Mouse (Mus musculus): ENCODE measurements around the gene Palmd. TPM values are rescaled to one million over a fixed set of nuclear protein-coding genes. Genes with fewer than 3 reads are reported as not detected.

Palmd gene
- 4.9 and 7.2 TPM in 2 replicates for polyA plus RNA-seq (2014; fragmentation: Nextera tagmentation; extraction: Ambion mirVana)

GRCm38 (mm10) chr3:116968540-116968997 lies at the start of gene Palmd:
Gene Palmd (minus strand): TSS chr3:116968987.
- H3K9ac ChIP-seq, result peak within 1 kb of the TSS; percentile 46

DNA sequence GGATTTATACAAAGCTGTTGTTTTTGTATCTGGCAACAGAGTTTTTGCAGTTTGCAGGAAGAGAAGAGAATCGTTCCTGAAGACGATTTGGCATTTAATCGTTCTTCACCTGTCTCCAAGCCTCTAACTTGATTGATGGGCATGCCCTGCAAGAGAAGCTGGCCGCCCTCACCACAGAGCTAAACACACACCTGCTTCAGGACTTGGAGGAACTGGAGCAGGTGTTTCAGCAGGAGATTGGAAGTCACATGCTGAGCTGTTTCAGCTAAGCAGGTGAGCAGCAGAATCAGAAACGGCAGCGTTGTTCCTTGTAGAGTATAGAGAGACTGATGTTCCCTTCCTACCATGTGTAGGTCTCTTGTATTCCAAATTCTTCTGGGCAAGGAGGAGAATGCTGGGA lies 41.4 kb upstream of the Palmd start:
- DNase-seq, result no peak
- H3K27ac ChIP-seq (ENCODE audit: low read depth), result no peak overlapping the region
- ATAC-seq (ENCODE audit: insufficient read depth), result no peak

More at GRCm38 (mm10) chr3:116968540-116968997, at the start of gene Palmd:
- TF ChIP-seq CTCF (IDR thresholded peaks at IDR 0.05; ENCODE audit: low read depth), result no peak
- H3K9me3 ChIP-seq (ENCODE audit: low read depth, low read length), result no peaks in the 10 kb centered on the region
- H3K4me2 ChIP-seq, result peak within 1 kb of the TSS; percentile 71
- H3K4me1 ChIP-seq (ENCODE audit: insufficient read depth), result 0 out of 2 replicates have a peak, but pooled peaks cover 5% of the 10 kb centered on the region
- DNase-seq (peak; percentile 68), ATAC-seq (ENCODE audit: insufficient read depth) (peak; percentile 80)
- H3K27ac ChIP-seq (ENCODE audit: low read depth), result 0 out of 2 replicates have a peak within 1 kb of the TSS, but pooled peaks have one; percentile 26
- peak within 1 kb of the TSS; percentile 35 for H3K4me3 ChIP-seq (ENCODE audit: low read depth, low read length)
- no peaks in the 10 kb centered on the region for H3K27me3 ChIP-seq (ENCODE audit: insufficient read depth, low read length)
- H3K36me3 ChIP-seq (ENCODE audit: insufficient read depth), result no peaks in the 10 kb centered on the region
- WGBS, result 2% methylated on average over 17 of the region's 17 CpGs

DNA sequence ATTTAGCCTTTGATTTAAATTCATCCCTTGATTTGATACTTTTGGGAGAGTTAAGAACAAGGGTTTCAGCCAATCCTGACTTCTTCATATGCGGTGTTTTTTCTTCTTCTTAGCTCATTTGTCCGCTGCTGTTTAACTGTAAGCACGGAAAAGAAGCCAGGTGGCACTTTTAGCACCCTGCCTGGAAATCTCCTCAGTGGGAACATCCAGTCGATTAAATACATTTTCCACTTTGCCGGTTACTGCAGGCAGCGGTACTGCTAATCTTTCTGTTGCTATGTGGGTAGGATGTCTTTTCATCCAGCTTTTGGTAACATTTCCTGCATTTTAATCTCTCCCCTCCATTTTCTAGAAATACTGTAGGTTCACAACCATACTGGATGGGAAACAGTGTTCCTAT lies 38.6 kb upstream of the Palmd start:
- Histone ChIP-seq H3K4me1 (ENCODE audit: insufficient read depth) (no peaks in the 10 kb centered on the region), H3K4me3 (ENCODE audit: low read depth, low read length) (no peak overlapping the region), H3K27ac (ENCODE audit: low read depth) (no peak overlapping the region), H3K36me3 (ENCODE audit: insufficient read depth) (no peaks in the 10 kb centered on the region), H3K27me3 (ENCODE audit: insufficient read depth, low read length) (no peaks in the 10 kb centered on the region), H3K4me2 (no peak overlapping the region), H3K9ac (no peak overlapping the region), H3K9me3 (ENCODE audit: low read depth, low read length) (no peaks in the 10 kb centered on the region)
- no peak for TF ChIP-seq CTCF (IDR thresholded peaks at IDR 0.05; ENCODE audit: low read depth)
- no peak for DNase-seq
- 81% methylated on average over 6 of the region's 6 CpGs for WGBS
- ATAC-seq (ENCODE audit: insufficient read depth), result no peak

More for the DNA sequence above, 41.4 kb upstream of the Palmd start:
- no peak for TF ChIP-seq CTCF (IDR thresholded peaks at IDR 0.05; ENCODE audit: low read depth)
- Histone ChIP-seq H3K9ac (no peak overlapping the region), H3K9me3 (ENCODE audit: low read depth, low read length) (no peaks in the 10 kb centered on the region), H3K27me3 (ENCODE audit: insufficient read depth, low read length) (no peaks in the 10 kb centered on the region), H3K4me3 (ENCODE audit: low read depth, low read length) (no peak overlapping the region), H3K4me2 (no peak overlapping the region), H3K4me1 (ENCODE audit: insufficient read depth) (no peaks in the 10 kb centered on the region), H3K36me3 (ENCODE audit: insufficient read depth) (no peaks in the 10 kb centered on the region)
- 60% methylated on average over 6 of the region's 6 CpGs for WGBS

DNA sequence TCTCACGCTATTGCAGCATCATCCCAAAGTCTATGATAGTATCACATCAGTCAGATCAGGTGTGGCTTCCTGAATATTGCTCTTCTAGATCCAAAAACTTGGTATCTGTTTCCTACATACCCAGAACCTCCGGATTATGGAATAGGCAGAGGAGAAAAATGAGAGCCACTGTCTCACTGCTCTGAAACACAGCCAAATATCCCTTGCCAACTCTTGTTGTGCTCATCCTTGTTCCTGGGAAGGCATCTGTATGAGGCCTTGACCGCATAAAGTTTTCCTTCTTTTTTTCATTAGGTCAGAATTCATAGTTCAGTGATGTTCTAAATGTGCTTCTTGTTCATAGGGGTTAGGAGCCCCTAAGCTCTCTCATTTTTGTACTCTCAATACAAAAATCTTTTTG lies 37.8 kb upstream of the Palmd start:
- DNase-seq (no peak), ATAC-seq (ENCODE audit: insufficient read depth) (no peak)
- H3K27me3 ChIP-seq (ENCODE audit: insufficient read depth, low read length), result no peaks in the 10 kb centered on the region
- no peak overlapping the region for H3K4me3 ChIP-seq (ENCODE audit: low read depth, low read length)
- no peaks in the 10 kb centered on the region for H3K36me3 ChIP-seq (ENCODE audit: insufficient read depth)
- no peaks in the 10 kb centered on the region for H3K4me1 ChIP-seq (ENCODE audit: insufficient read depth)
- WGBS, result 82% methylated on average over 3 of the region's 3 CpGs
- no peaks in the 10 kb centered on the region for H3K9me3 ChIP-seq (ENCODE audit: low read depth, low read length)
- H3K4me2 ChIP-seq, result no peak overlapping the region
- H3K9ac ChIP-seq, result no peak overlapping the region
- no peak overlapping the region for H3K27ac ChIP-seq (ENCODE audit: low read depth)
- no peak for TF ChIP-seq CTCF (IDR thresholded peaks at IDR 0.05; ENCODE audit: low read depth)

DNA sequence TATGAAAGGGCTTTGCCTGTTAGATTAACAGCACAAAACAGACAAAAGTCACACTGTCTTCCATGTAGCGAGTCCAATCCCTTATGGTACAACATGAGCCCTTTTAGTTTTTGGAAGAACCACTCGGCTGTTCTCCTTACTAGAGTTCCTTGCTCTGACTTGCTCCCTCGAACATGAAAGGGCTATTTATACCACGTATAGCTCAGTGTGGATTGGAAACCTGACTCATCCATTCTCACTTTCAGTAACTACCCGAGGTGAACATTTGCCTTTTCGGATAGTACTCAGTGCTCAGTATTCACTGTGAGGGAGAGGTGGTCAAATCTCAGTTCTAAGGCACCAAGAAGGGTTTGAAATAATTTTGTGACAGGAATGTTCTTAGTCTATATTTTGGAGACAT lies 34.6 kb upstream of the Palmd start:
- 72% methylated on average over 6 of the region's 6 CpGs for WGBS
- H3K4me1 ChIP-seq (ENCODE audit: insufficient read depth), result no peaks in the 10 kb centered on the region
- no peak for TF ChIP-seq CTCF (IDR thresholded peaks at IDR 0.05; ENCODE audit: low read depth)
- no peak overlapping the region for H3K9ac ChIP-seq
- H3K4me3 ChIP-seq (ENCODE audit: low read depth, low read length), result no peak overlapping the region
- DNase-seq (no peak), ATAC-seq (ENCODE audit: insufficient read depth) (no peak)
- H3K36me3 ChIP-seq (ENCODE audit: insufficient read depth), result no peaks in the 10 kb centered on the region
- H3K4me2 ChIP-seq, result no peak overlapping the region
- H3K9me3 ChIP-seq (ENCODE audit: low read depth, low read length), result no peaks in the 10 kb centered on the region
- H3K27ac ChIP-seq (ENCODE audit: low read depth), result no peak overlapping the region
- H3K27me3 ChIP-seq (ENCODE audit: insufficient read depth, low read length), result no peaks in the 10 kb centered on the region

GRCm38 (mm10) chr3:117001686-117002485 lies 33.1 kb upstream of the Palmd start:
- no peak overlapping the region for H3K4me2 ChIP-seq
- 64% methylated on average over 9 of the region's 9 CpGs for WGBS
- DNase-seq (no peak), ATAC-seq (ENCODE audit: insufficient read depth) (no peak)
- no peaks in the 10 kb centered on the region for H3K36me3 ChIP-seq (ENCODE audit: insufficient read depth)
- no peaks in the 10 kb centered on the region for H3K27me3 ChIP-seq (ENCODE audit: insufficient read depth, low read length)
- H3K4me3 ChIP-seq (ENCODE audit: low read depth, low read length), result no peak overlapping the region
- H3K4me1 ChIP-seq (ENCODE audit: insufficient read depth), result no peaks in the 10 kb centered on the region
- no peak overlapping the region for H3K27ac ChIP-seq (ENCODE audit: low read depth)
- no peak for TF ChIP-seq CTCF (IDR thresholded peaks at IDR 0.05; ENCODE audit: low read depth)
- no peaks in the 10 kb centered on the region for H3K9me3 ChIP-seq (ENCODE audit: low read depth, low read length)
- H3K9ac ChIP-seq, result no peak overlapping the region

GRCm38 (mm10) chr3:116993011-116993410 lies 24.2 kb upstream of the Palmd start:
- H3K9me3 ChIP-seq (ENCODE audit: low read depth, low read length), result no peaks in the 10 kb centered on the region
- TF ChIP-seq CTCF (IDR thresholded peaks at IDR 0.05; ENCODE audit: low read depth), result no peak
- no peak overlapping the region for H3K9ac ChIP-seq
- no peak for ATAC-seq (ENCODE audit: insufficient read depth)
- 62% methylated on average over 2 of the region's 2 CpGs for WGBS
- H3K27me3 ChIP-seq (ENCODE audit: insufficient read depth, low read length), result no peaks in the 10 kb centered on the region
- no peaks in the 10 kb centered on the region for H3K36me3 ChIP-seq (ENCODE audit: insufficient read depth)
- DNase-seq, result no peak
- H3K4me2 ChIP-seq, result no peak overlapping the region
- H3K4me1 ChIP-seq (ENCODE audit: insufficient read depth), result no peaks in the 10 kb centered on the region
- no peak overlapping the region for H3K27ac ChIP-seq (ENCODE audit: low read depth)
- H3K4me3 ChIP-seq (ENCODE audit: low read depth, low read length), result no peak overlapping the region
